Mouse (Mus musculus) yolk sac, embryonic 10.5 days (tissue): ENCODE measurements around the gene Gm42669.

Experiments used
- DNase-seq: peaks from one replicate; pipeline ENCODE4 v3.0.0-alpha.2; 2017; ENCODE audit warnings: low spot score

The Gm42669 gene

GRCm38 (mm10) chr5:107521386-107521785, 14.0 kb downstream of the Gm42669 start:
- no peak for DNase-seq

DNA sequence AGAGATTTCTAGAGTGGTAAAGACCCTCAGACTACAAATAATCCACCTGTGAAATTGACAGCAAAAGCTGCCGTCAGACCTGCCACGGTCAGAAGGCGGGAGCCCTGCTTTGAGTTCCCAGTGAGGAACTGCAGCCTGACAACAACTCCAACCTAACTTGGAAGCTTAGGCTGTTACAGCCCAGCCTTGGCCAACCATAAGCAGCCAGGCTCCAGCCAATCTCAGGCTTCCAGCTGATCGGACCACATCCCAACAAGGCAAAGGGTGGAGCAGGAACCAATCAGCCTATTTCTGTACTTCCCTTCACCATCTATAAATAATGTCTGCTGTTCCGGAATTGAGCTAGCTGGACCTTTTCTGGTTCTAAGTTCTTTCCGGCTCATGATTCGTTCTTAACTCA, 14.5 kb downstream of the Gm42669 start:
- no peak for DNase-seq

DNA sequence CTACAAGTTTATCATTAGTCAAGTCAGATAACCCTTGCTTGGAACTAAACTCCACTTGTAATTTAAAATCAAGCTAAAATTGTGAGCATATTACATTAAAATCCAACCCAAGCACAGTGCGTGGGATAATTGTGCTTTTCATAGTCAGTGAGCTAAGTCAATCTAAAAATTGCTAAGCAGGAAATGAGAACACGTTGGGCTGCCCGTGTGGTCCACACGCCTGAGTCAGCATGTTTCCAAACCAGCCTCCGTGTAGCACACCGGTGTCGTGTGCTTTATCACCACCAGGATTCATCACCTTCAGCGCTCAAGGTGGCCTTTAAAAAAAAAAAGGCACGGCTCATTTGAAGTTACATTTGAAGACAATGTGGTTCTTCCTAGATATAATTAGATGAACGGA, 16.9 kb downstream of the Gm42669 start:
- no peak for DNase-seq

DNA sequence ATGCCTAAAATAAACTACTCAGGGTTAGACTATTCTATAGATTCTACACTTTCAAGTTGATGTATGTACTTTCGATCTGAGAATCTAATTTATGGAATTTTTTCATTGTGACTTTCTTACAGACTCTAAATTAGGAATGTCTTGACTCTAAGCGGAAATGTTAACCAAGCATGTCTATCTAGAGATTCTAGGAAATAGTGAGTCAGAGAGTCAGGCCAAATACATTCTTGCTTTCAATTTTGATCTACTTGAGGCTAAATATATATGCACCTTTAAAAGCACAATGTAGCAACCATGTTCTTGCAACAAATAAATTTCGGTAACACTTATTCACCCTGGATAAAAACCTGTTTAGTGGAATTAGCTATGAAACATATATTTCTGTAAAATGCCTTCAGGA, 21.4 kb downstream of the Gm42669 start:
- no peak for DNase-seq

DNA sequence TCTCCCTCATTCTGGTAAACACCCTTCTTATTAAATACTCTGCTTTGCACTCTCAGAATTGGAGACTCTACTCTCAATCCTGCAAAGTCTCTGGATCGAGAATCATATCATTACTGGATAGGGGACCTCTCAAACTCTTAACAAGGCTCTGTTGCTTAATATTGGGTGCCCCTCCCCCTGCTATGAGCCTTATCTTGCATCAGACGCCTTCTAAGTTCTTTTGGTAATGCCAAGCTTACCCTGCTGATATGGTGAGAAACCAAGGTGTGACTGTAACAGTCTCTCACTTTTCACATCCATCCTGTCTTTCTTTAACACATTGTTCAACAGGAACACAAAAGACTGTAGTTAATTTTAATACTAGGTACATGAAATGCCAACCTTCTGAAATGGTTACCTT, 26.2 kb downstream of the Gm42669 start:
- no peak for DNase-seq

- DNase-seq = peak; percentile 48
Measured at GRCm38 (mm10) chr5:107534581-107534980, 27.2 kb downstream of the Gm42669 start, which contains the start of gene 1700028K03Rik. 1700028K03Rik (plus strand) TSS chr5:107534709.

GRCm38 (mm10) chr5:107541696-107542095, 34.3 kb downstream of the Gm42669 start:
- no peak for DNase-seq

DNA sequence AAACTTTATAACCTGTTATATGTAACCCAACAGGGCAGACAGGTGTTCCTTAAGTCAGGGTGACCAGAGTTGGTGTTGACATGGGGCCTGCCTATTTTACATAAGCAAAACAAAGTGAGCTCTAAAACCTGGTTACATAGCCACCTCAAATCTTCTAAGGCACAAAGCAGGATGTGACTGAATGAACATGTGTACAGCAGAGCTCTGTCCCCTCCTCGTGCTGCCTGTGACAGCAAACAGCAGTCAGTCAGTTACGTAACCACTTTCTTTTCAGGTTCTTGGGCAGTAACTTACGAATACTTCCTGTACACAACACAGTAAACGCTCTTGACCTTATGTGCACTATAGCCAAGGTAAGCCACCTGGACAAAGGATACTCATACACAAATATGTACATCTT, 38.5 kb downstream of the Gm42669 start:
- no peak for DNase-seq

DNA sequence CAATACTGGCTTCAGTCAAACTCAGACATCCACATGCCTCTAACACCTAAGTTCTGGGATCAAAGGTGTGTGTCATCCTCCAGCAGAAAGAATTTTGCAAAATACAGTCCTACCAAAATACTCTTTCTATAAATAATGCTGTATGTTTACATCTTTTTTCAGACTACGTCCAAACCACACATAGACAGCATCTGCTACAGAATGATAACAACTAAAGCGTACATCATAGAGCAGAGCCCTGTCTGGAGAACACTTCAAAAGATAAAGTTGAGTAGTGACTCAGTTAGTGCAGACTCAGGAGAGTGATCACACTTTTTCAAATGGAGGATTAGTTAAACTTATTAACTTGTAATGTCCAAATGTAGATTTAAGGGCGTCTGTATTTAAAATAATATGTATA, 40.5 kb downstream of the Gm42669 start:
- DNase-seq = no peak

DNA sequence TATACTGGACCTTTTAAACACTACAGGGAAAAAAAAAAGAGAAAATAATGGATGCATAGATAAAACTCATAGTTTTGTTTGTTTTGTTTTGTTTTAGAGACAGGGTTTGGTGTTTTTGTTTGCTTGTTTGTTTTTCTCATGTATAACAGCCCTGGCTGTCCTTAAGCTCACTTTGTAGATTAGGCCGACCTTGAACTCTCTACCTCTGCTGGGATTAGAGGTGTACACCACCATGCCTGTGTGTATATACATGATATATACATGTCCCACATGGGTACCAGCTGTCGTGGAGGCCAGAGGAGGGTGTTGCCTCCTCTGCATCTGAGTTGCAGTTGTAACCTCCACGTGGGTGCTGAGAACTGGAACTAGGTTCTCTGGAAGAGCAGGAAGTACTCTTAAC, 41.0 kb downstream of the Gm42669 start:
- no peak for DNase-seq

GRCm38 (mm10) chr5:107554336-107554735, 46.9 kb downstream of the Gm42669 start:
- no peak for DNase-seq

GRCm38 (mm10) chr5:107556969-107557368, 49.5 kb downstream of the Gm42669 start:
- DNase-seq = no peak

GRCm38 (mm10) chr5:107569148-107569547, 61.7 kb downstream of the Gm42669 start:
- no peak for DNase-seq

- DNase-seq = peak; percentile 94
Measured at GRCm38 (mm10) chr5:107597301-107598077, 90.1 kb downstream of the Gm42669 start, which contains the start of the genes Rpap2 and Glmn. Rpap2 (plus strand) TSS chr5:107597373. Glmn (minus strand) TSS chr5:107597888.

- DNase-seq = no peak
Measured at GRCm38 (mm10) chr5:107598380-107598779, 91.0 kb downstream of the Gm42669 start.

DNA sequence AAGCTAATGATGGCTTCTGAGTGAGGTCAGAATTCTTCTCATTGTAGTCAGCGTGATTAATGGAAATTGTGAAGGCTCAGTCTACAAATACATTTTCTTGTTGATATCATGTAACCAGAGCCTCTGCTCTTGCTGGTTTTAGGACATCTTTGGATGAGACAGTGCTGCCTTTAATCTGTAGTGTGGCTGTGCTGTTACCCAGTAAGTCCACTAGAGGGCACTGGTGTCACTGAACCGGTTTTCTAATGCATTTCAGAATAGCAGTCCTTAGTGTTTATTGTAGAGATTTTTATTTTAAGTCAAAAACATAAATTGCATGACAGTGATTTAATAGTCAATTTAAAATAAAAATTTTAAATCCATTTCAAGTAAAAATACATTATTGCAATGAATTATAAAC, 103.8 kb downstream of the Gm42669 start:
- peak; percentile 6 for DNase-seq

- DNase-seq = no peak
Measured at GRCm38 (mm10) chr5:107617986-107618385, 110.6 kb downstream of the Gm42669 start.

- no peak for DNase-seq
Measured at GRCm38 (mm10) chr5:107621327-107621726, 113.9 kb downstream of the Gm42669 start.
